Mouse (Mus musculus) limb, embryonic 10.5 days (tissue): ENCODE results near the gene Slain2. TPM values are rescaled to one million over a fixed set of nuclear protein-coding genes. Genes with fewer than 3 reads are reported as not detected.

Experiments used
- DNase-seq: peaks from one replicate; pipeline ENCODE4 v3.0.0-alpha.2; 2017; ENCODE audit warnings: low spot score
- H3K27ac ChIP-seq: fragments of 300-500 bp; sonication (generic); 2 replicates; pipeline ENCODE4 v1.5.1; 2016; ENCODE audit warnings: mild to moderate bottlenecking
- H3K27me3 ChIP-seq: fragments of 300-500 bp; sonication (generic); 2 replicates; pipeline ENCODE4 v1.6.1; 2016; ENCODE audit warnings: low read depth, mild to moderate bottlenecking; ENCODE audit not compliant: poor library complexity, severe bottlenecking
- H3K36me3 ChIP-seq: fragments of 300-500 bp; sonication (generic); 2 replicates; pipeline ENCODE4 v1.6.1; 2016; ENCODE audit warnings: mild to moderate bottlenecking, moderate library complexity
- H3K4me1 ChIP-seq: fragments of 300-500 bp; sonication (generic); 2 replicates; pipeline ENCODE4 v1.6.1; 2016
- H3K4me3 ChIP-seq: fragments of 300-500 bp; sonication (generic); 2 replicates; pipeline ENCODE4 v1.5.1; 2016; ENCODE audit warnings: mild to moderate bottlenecking, moderate library complexity
- H3K9me3 ChIP-seq: fragments of 300-500 bp; sonication (generic); replicated peaks from 2 replicates; pipeline ENCODE4 v1.6.1; 2016; ENCODE audit warnings: mild to moderate bottlenecking
- WGBS: fragments of 180-500 bp; shearing (Covaris S2); methylation state at CpG from one replicate; pipeline ENCODE4 v1.1.7; 2016; 5-methylcytosine and 5-hydroxymethylcytosine counted together
- polyA plus RNA-seq: library from polyadenylated mRNA; unstranded; fragments of >200 nt; fragmentation: Nextera tagmentation; extraction: Ambion mirVana; gene quantifications from 2 replicates; pipeline ENCODE4 v1.2.1, GENCODE M21; 2016

Gene Slain2
- polyA plus RNA-seq, 1 experiment from 2014 or later, result 19.8 TPM

GRCm38 (mm10) chr5:72886458-72887222 is 27.5 kb upstream of the Slain2 start:
- Histone ChIP-seq H3K4me1 (peaks cover 28% of the 10 kb centered on the region), H3K9me3 (no peaks in the 10 kb centered on the region), H3K36me3 (no peaks in the 10 kb centered on the region), H3K4me3 (no peak overlapping the region), H3K27me3 (no peaks in the 10 kb centered on the region), H3K27ac (0 out of 2 replicates have a peak overlapping the region, but pooled peaks have one; percentile 37)
- peak; percentile 76 for DNase-seq
- 52% methylated on average over 19 of the region's 19 CpGs for WGBS

GRCm38 (mm10) chr5:72888260-72888659 is 25.8 kb upstream of the Slain2 start:
- Histone ChIP-seq H3K27me3 (no peaks in the 10 kb centered on the region), H3K27ac (peak overlapping the region; percentile 68), H3K9me3 (no peaks in the 10 kb centered on the region), H3K4me3 (no peak overlapping the region), H3K4me1 (peaks cover 28% of the 10 kb centered on the region), H3K36me3 (no peaks in the 10 kb centered on the region)
- no peak for DNase-seq
- 70% methylated on average over 7 of the region's 7 CpGs for WGBS

GRCm38 (mm10) chr5:72891534-72891933 is 22.6 kb upstream of the Slain2 start:
- H3K4me1 ChIP-seq, result peaks cover 28% of the 10 kb centered on the region
- H3K36me3 ChIP-seq, result no peaks in the 10 kb centered on the region
- no peaks in the 10 kb centered on the region for H3K27me3 ChIP-seq
- WGBS, result 6% methylated on average over 12 of the region's 12 CpGs
- no peaks in the 10 kb centered on the region for H3K9me3 ChIP-seq
- no peak overlapping the region for H3K4me3 ChIP-seq
- H3K27ac ChIP-seq, result no peak overlapping the region
- peak; percentile 72 for DNase-seq

- no peak overlapping the region for H3K4me3 ChIP-seq
- peaks cover 5% of the 10 kb centered on the region for H3K4me1 ChIP-seq
- H3K36me3 ChIP-seq, result no peaks in the 10 kb centered on the region
- no peak for DNase-seq
- no peaks in the 10 kb centered on the region for H3K9me3 ChIP-seq
- H3K27ac ChIP-seq, result no peak overlapping the region
- H3K27me3 ChIP-seq, result no peaks in the 10 kb centered on the region
- 67% methylated on average over 5 of the region's 5 CpGs for WGBS
Measured at GRCm38 (mm10) chr5:72893987-72894386, 20.1 kb upstream of the Slain2 start.

GRCm38 (mm10) chr5:72895261-72895660 is 18.8 kb upstream of the Slain2 start:
- Histone ChIP-seq H3K27ac (no peak overlapping the region), H3K4me1 (no peaks in the 10 kb centered on the region; the same call in 1 of the 2 replicates), H3K27me3 (no peaks in the 10 kb centered on the region), H3K4me3 (no peak overlapping the region), H3K9me3 (no peaks in the 10 kb centered on the region), H3K36me3 (no peaks in the 10 kb centered on the region)
- DNase-seq, result no peak
- 93% methylated on average over 11 of the region's 11 CpGs for WGBS

- no peak overlapping the region for H3K4me3 ChIP-seq
- DNase-seq, result no peak
- H3K36me3 ChIP-seq, result no peaks in the 10 kb centered on the region
- no peaks in the 10 kb centered on the region for H3K27me3 ChIP-seq
- no peaks in the 10 kb centered on the region; the same call in 1 of the 2 replicates for H3K4me1 ChIP-seq
- no peak overlapping the region for H3K27ac ChIP-seq
- 85% methylated on average over 18 of the region's 18 CpGs for WGBS
- no peaks in the 10 kb centered on the region for H3K9me3 ChIP-seq
Measured at GRCm38 (mm10) chr5:72896478-72897279, 17.4 kb upstream of the Slain2 start.

GRCm38 (mm10) chr5:72897998-72898397 is 16.1 kb upstream of the Slain2 start:
- Histone ChIP-seq H3K4me1 (no peaks in the 10 kb centered on the region; the same call in 1 of the 2 replicates), H3K4me3 (no peak overlapping the region), H3K27ac (no peak overlapping the region), H3K36me3 (no peaks in the 10 kb centered on the region), H3K9me3 (no peaks in the 10 kb centered on the region), H3K27me3 (no peaks in the 10 kb centered on the region)
- no peak for DNase-seq
- WGBS, result 55% methylated on average over 6 of the region's 6 CpGs

GRCm38 (mm10) chr5:72899255-72899654 is 14.8 kb upstream of the Slain2 start:
- H3K4me1 ChIP-seq, result no peaks in the 10 kb centered on the region; the same call in 1 of the 2 replicates
- DNase-seq, result no peak
- H3K36me3 ChIP-seq, result no peaks in the 10 kb centered on the region
- 90% methylated on average over 8 of the region's 8 CpGs for whole genome bisulfite sequencing
- H3K9me3 ChIP-seq, result no peaks in the 10 kb centered on the region
- H3K4me3 ChIP-seq, result no peak overlapping the region
- H3K27ac ChIP-seq, result no peak overlapping the region
- H3K27me3 ChIP-seq, result no peaks in the 10 kb centered on the region

GRCm38 (mm10) chr5:72901866-72902265 is 12.2 kb upstream of the Slain2 start:
- Histone ChIP-seq H3K36me3 (no peaks in the 10 kb centered on the region), H3K4me3 (no peak overlapping the region), H3K4me1 (no peaks in the 10 kb centered on the region; the same call in 1 of the 2 replicates), H3K27ac (no peak overlapping the region), H3K9me3 (no peaks in the 10 kb centered on the region), H3K27me3 (no peaks in the 10 kb centered on the region)
- no peak for DNase-seq
- 88% methylated on average over 4 of the region's 4 CpGs for WGBS

GRCm38 (mm10) chr5:72902312-72902711 is 11.8 kb upstream of the Slain2 start:
- WGBS, result 78% methylated on average over 3 of the region's 3 CpGs
- Histone ChIP-seq H3K4me1 (no peaks in the 10 kb centered on the region), H3K27me3 (no peaks in the 10 kb centered on the region), H3K4me3 (no peak overlapping the region), H3K27ac (no peak overlapping the region), H3K9me3 (no peaks in the 10 kb centered on the region), H3K36me3 (no peaks in the 10 kb centered on the region)
- DNase-seq, result no peak

GRCm38 (mm10) chr5:72902876-72903516 is 11.1 kb upstream of the Slain2 start:
- Histone ChIP-seq H3K27ac (no peak overlapping the region), H3K4me3 (no peak overlapping the region), H3K27me3 (no peaks in the 10 kb centered on the region), H3K4me1 (no peaks in the 10 kb centered on the region), H3K36me3 (no peaks in the 10 kb centered on the region), H3K9me3 (no peaks in the 10 kb centered on the region)
- WGBS, result 97% methylated on average over 3 of the region's 3 CpGs
- no peak for DNase-seq

- DNase-seq, result no peak
- no peak overlapping the region for H3K27ac ChIP-seq
Measured at GRCm38 (mm10) chr5:72904903-72905790, 9.0 kb upstream of the Slain2 start.

More at GRCm38 (mm10) chr5:72904903-72905790, 9.0 kb upstream of the Slain2 start:
- Histone ChIP-seq H3K9me3 (no peaks in the 10 kb centered on the region), H3K4me3 (no peak overlapping the region), H3K4me1 (no peaks in the 10 kb centered on the region), H3K27me3 (no peaks in the 10 kb centered on the region), H3K36me3 (no peaks in the 10 kb centered on the region)
- WGBS, result 83% methylated on average over 18 of the region's 18 CpGs
